Mouse (Mus musculus) hindbrain, embryonic 11.5 days (tissue): ENCODE measurements around the gene Hoxa6. TPM values are rescaled to one million over a fixed set of nuclear protein-coding genes. Genes with fewer than 3 reads are reported as not detected.

Source experiments
- ATAC-seq: fragments of 200-750 bp; cut with Nextera tagmentation; 2 replicates; pipeline ENCODE4 v1.8.0; 2017; ENCODE audit warnings: mild to moderate bottlenecking, moderate TSS enrichment, moderate library complexity; ENCODE audit not compliant: low FRiP score
- DNase-seq: peaks from one replicate; pipeline ENCODE4 v3.0.0-alpha.2; 2015; ENCODE audit warnings: low spot score
- H3K27ac ChIP-seq: fragments of 300-500 bp; sonication (generic); 2 replicates; pipeline ENCODE4 v1.5.1; 2014; ENCODE audit warnings: mild to moderate bottlenecking, low read depth, low read length
- H3K27me3 ChIP-seq: fragments of 300-500 bp; sonication (generic); 2 replicates; pipeline ENCODE4 v1.6.1; 2014; ENCODE audit warnings: mild to moderate bottlenecking, low read length, moderate library complexity, mixed read lengths; ENCODE audit not compliant: control insufficient read depth, insufficient read depth
- H3K36me3 ChIP-seq: fragments of 300-500 bp; sonication (generic); 2 replicates; pipeline ENCODE4 v1.6.1; 2014; ENCODE audit warnings: mild to moderate bottlenecking, low read length, moderate library complexity, mixed read lengths; ENCODE audit not compliant: control insufficient read depth, insufficient read depth
- H3K4me1 ChIP-seq: fragments of 300-500 bp; sonication (generic); replicated peaks from 2 replicates; pipeline ENCODE4 v1.6.1; 2014; ENCODE audit warnings: low read length, mixed read lengths; ENCODE audit not compliant: control insufficient read depth, insufficient read depth
- H3K4me2 ChIP-seq: fragments of 300-500 bp; sonication (generic); replicated peaks from 2 replicates; pipeline ENCODE4 v1.6.1; 2014; ENCODE audit warnings: mild to moderate bottlenecking, low read depth, low read length
- H3K4me3 ChIP-seq: fragments of 300-500 bp; sonication (generic); 2 replicates; pipeline ENCODE4 v1.5.1; 2014; ENCODE audit warnings: low read depth, low read length
- H3K9ac ChIP-seq: fragments of 300-500 bp; sonication (generic); 2 replicates; pipeline ENCODE4 v1.6.1; 2014; ENCODE audit warnings: low read depth, low read length
- H3K9me3 ChIP-seq: fragments of 300-500 bp; sonication (generic); 2 replicates; pipeline ENCODE4 v1.6.1; 2016; ENCODE audit warnings: low read length; ENCODE audit not compliant: control insufficient read depth
- WGBS: fragments of 180-500 bp; shearing (Covaris S2); extraction: QIAGEN DNeasy Blood & Tissue Kit; methylation state at CpG from one replicate; pipeline ENCODE4 v1.1.7; 2014; 5-methylcytosine and 5-hydroxymethylcytosine counted together
- microRNA counts: library from miRNA; unstranded; fragments of <30 nt; microRNA quantifications from one replicate; lab custom pipeline; 2015
- polyA plus RNA-seq: library from polyadenylated mRNA; unstranded; fragments of >200 nt; fragmentation: Nextera tagmentation; extraction: Ambion mirVana; gene quantifications from 2 replicates; pipeline ENCODE4 v1.2.1, GENCODE M21; 2014

The Hoxa6 gene
- polyA plus RNA-seq, 1 experiment from 2014 or later: 2.1 TPM

DNA sequence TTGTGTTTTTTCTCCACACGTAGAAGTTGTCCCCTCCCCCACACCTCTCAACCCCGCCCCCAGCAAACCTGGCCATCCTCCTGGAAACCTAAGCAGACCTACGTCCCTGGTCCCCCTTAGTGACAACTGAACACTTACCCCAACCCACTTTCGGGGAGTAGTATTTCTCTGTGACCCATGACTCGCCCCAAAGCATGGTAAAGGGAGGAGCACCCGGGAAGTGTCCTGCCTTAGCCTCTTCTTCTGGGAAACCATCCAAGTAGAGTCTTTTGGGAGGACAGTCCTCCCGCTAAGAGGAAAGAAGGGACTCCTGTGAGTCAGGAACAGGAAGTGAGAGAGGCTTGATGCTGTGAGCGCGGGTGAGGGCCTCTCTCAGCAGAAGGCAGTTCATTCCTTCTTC is 48.5 kb downstream of the Hoxa6 start:
- Histone ChIP-seq H3K4me1 (no peaks in the 10 kb centered on the region), H3K9ac (peak overlapping the region; percentile 84), H3K27ac (peak overlapping the region; percentile 94), H3K4me2 (peak overlapping the region; percentile 95), H3K27me3 (peaks cover 45% of the 10 kb centered on the region), H3K4me3 (peak overlapping the region; percentile 76), H3K36me3 (no peaks in the 10 kb centered on the region), H3K9me3 (no peaks in the 10 kb centered on the region)
- ATAC-seq (no peak), DNase-seq (peak; percentile 49)
- WGBS: 0% methylated on average over 6 of the region's 9 CpGs

DNA sequence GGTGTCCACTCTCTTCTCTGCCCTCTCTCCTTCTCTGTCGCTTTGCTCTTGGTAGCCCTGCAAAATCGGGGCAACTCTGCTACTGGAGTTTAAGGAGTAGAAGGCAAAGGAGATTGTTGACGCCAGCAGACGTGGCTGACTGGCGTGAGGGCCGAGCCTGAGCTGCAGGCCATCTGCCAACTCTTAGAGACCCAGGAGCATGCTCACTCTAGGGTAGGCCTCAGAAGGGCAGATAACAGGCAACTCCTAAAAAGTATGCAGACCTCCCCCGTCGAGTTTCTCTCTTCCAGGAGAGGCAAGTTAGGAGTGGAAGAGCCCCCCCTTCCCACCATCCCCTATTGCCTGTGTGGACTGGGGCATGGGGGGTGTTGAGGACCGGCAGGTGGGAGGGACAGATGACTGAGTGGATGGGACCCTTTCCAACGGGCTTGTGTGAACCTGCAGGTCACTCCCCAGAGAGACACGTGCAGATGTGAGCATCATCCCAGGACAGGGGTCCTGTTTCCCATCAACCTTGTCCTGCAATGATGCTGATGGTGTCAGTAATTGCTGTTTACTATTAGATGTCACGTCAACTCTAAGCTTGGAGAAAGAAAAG is 49.3 kb downstream of the Hoxa6 start:
- no peaks in the 10 kb centered on the region for H3K4me1 ChIP-seq
- H3K9ac ChIP-seq: peak overlapping the region; percentile 84
- peak overlapping the region; percentile 76 for H3K4me3 ChIP-seq
- 2% methylated on average over 12 of the region's 12 CpGs for WGBS
- DNase-seq: peak; percentile 59
- H3K27ac ChIP-seq: peak overlapping the region; percentile 94
- no peaks in the 10 kb centered on the region for H3K9me3 ChIP-seq
- no peaks in the 10 kb centered on the region for H3K36me3 ChIP-seq
- H3K27me3 ChIP-seq: peaks cover 50% of the 10 kb centered on the region
- H3K4me2 ChIP-seq: peak overlapping the region; percentile 95
- ATAC-seq: 0 out of 2 replicates have a peak, but pooled peaks have one; percentile 10

DNA sequence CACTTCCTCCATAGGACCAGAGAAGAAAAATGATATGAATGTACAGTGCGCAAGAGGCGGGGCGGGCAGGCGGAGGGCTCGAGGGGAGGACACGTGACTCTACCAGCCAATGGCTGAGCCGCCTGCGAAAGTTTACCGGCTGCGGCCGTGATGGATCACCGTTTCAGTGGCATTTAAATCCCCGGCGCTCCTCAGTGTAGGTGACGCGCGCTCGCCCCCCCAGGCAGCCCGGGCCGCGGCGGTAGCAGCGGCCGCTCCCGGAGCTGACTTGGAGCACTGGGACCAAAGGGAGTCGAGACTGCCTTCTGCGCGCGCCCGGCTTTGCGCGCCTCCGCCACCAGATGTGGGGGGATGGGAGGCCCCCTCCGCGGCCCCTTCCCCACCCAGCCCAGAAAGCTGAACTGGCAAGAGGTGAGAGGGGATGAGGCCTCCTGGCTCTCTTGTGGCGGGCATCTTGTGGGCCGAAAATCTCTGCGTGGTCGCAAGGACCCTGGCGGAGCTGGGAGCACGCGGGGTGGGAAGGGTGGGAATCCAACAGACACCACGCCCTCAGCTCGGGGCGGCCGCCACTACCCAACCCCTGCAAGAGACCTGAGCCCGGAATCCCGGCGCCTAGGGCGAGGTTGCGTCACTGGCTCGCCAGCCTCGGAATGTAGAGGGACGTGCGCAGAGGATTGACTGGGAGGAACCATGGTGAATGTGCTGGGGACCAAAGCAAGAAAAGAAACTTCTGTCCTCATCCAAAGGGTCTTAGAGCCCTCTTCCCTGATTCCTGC is 50.1 kb downstream of the Hoxa6 start, which contains the start of gene Hoxa1:
Gene Hoxa1 (minus strand): TSS at position 42 of the 776 bp plus-strand sequence.
- WGBS: under 1% methylated on average over 52 of the region's 55 CpGs
- peak within 1 kb of the TSS; percentile 95 for H3K4me2 ChIP-seq
- peaks cover 53% of the 10 kb centered on the region for H3K27me3 ChIP-seq
- ATAC-seq (peak; percentile 91), DNase-seq (peak; percentile 86)
- H3K36me3 ChIP-seq: no peaks in the 10 kb centered on the region
- no peaks in the 10 kb centered on the region for H3K9me3 ChIP-seq
- peak within 1 kb of the TSS; percentile 94 for H3K27ac ChIP-seq
- H3K9ac ChIP-seq: peak within 1 kb of the TSS; percentile 84
- no peaks in the 10 kb centered on the region for H3K4me1 ChIP-seq
- H3K4me3 ChIP-seq: peak within 1 kb of the TSS; percentile 76

GRCm38 (mm10) chr6:52157466-52158275 is 50.9 kb downstream of the Hoxa6 start:
- Histone ChIP-seq H3K4me1 (no peaks in the 10 kb centered on the region), H3K36me3 (no peaks in the 10 kb centered on the region), H3K9me3 (no peaks in the 10 kb centered on the region), H3K27ac (peak overlapping the region; percentile 37; the same call in 1 of the 2 replicates), H3K27me3 (peaks cover 56% of the 10 kb centered on the region), H3K9ac (peak overlapping the region; percentile 44; the same call in 1 of the 2 replicates), H3K4me3 (peak overlapping the region; percentile 76), H3K4me2 (peak overlapping the region; percentile 95)
- DNase-seq (peak; percentile 44), ATAC-seq (peak; percentile 63; the same call in 1 of the 2 replicates)
- 1% methylated on average over 32 of the region's 32 CpGs for WGBS

DNA sequence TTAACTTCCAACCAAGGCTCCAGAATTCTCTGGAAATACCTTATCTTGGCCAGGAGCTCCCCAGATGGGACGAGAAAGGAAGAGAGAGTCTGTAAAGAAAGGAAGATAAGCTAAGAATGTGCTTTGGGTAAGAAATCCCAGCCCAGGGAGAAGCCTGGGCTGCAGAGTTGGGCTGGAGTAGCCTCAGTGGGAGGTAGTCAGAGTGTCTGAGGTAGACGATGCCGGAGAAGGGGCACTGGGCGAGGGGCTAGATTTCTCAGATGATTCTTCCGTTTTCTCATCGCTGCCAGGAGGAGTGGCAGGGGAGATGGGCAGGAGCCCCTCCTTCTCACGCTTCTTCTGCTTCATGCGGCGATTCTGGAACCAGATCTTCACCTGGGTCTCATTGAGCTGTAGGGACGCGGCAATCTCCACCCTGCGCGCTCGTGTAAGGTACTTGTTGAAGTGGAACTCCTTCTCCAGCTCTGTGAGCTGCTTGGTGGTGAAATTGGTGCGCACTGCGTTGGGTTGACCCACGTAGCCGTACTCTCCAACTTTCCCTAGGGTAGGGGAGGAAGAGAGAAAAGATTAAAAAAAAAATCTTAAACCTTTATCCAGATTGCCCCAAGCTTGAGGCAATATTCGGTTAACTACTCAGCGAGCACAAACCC is 51.8 kb downstream of the Hoxa6 start:
- no peaks in the 10 kb centered on the region for H3K4me1 ChIP-seq
- H3K4me2 ChIP-seq: peak overlapping the region; percentile 95
- DNase-seq (peak; percentile 47), ATAC-seq (no peak)
- H3K9me3 ChIP-seq: no peaks in the 10 kb centered on the region
- H3K4me3 ChIP-seq: peak overlapping the region; percentile 76
- 0 out of 2 replicates have a peak overlapping the region, but pooled peaks have one; percentile 20 for H3K9ac ChIP-seq
- H3K36me3 ChIP-seq: no peaks in the 10 kb centered on the region
- peaks cover 62% of the 10 kb centered on the region for H3K27me3 ChIP-seq
- H3K27ac ChIP-seq: no peak overlapping the region
- WGBS: under 1% methylated on average over 20 of the region's 20 CpGs

MicroRNA genes within 50 kb of the gene (microRNA counts, 519-probe panel; counts per million panel counts)
- not detected for microRNA mmu-miR-196b (lab: Ali Mortazavi, UCI)

Other genes with a start within 250 kb of the Hoxa6 start
- 29.0 and 30.9 TPM in 2 replicates for gene Skap2, start 196.2 kb downstream of the Hoxa6 start, polyA plus RNA-seq
- gene Hoxa1, start 50.4 kb downstream of the Hoxa6 start, polyA plus RNA-seq: 4.0 and 4.1 TPM in 2 replicates
- 63.7 and 68.1 TPM in 2 replicates for gene Hoxa2, start 43.9 kb downstream of the Hoxa6 start, polyA plus RNA-seq
- gene 5730596B20Rik, start 31.2 kb downstream of the Hoxa6 start, polyA plus RNA-seq: 4.9 and 5.4 TPM in 2 replicates
- gene Hoxa4, start 17.0 kb downstream of the Hoxa6 start, polyA plus RNA-seq: 11.9 and 12.8 TPM in 2 replicates
- 23.8 and 39.3 TPM in 2 replicates for gene Hoxa5, start 4.1 kb downstream of the Hoxa6 start, polyA plus RNA-seq
- 13.3 and 14.2 TPM in 2 replicates for gene Hoxa3, start 4.6 kb upstream of the Hoxa6 start, polyA plus RNA-seq
- gene Gm28308, start 4.6 kb upstream of the Hoxa6 start, polyA plus RNA-seq: not detected in 2 replicates
- gene Hoxa7, start 13.1 kb upstream of the Hoxa6 start, polyA plus RNA-seq: 0.34 and 1.9 TPM in 2 replicates
- gene Hoxa9, start 22.4 kb upstream of the Hoxa6 start, polyA plus RNA-seq: 0.25 and 1.1 TPM in 2 replicates
- gene Hoxa10, start 32.1 kb upstream of the Hoxa6 start, polyA plus RNA-seq: not detected in 2 replicates
- gene Hoxa11, start 37.1 kb upstream of the Hoxa6 start, polyA plus RNA-seq: not detected in 2 replicates
- not detected in 2 replicates for gene Hoxa13, start 52.2 kb upstream of the Hoxa6 start, polyA plus RNA-seq
- gene Evx1, start 104.8 kb upstream of the Hoxa6 start, polyA plus RNA-seq: 5.2 and 5.9 TPM in 2 replicates